32 mouse cellular contexts compared by ENCODE assay signal in the genomic region with DNA sequence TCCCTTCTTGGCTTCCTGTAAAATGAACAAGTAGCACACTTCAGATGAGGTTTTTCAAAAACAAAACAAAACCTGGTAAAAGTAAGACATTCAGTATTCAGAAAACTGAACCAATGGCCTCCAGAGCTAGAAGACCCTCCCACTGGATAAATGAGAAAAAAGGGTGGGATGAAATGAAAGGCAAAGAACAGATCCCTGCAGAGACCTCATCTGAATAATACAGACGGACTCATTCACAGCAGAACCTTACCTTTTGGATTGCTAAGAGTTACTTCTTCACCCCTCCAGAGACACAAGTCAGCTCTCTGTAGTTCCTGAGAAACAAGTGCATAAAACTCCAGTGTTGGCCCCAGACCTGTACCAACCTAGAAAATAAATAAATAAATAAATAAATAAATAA. TPM values are rescaled to one million over a fixed set of nuclear protein-coding genes. Genes with fewer than 3 reads are reported as not detected.
"Had no signal": no experiment of that assay in that cellular context is flagged by ENCODE, and none has a peak within 500 bp of the region (broad histone marks: within the 10 kb centered on the region; RNA-seq: fewer than 3 reads in every experiment).

No protein-coding gene starts in this region.

- H3K9ac ChIP-seq: limb, embryonic 12.5 days; limb, embryonic 13.5 days; limb, embryonic 15.5 days; liver, embryonic 12.5 days; liver, embryonic 13.5 days; liver, embryonic 14.5 days; liver, embryonic 15.5 days; liver, postnatal 0 days; lung, embryonic 14.5 days; lung, embryonic 15.5 days; midbrain, embryonic 12.5 days; midbrain, embryonic 13.5 days; midbrain, embryonic 15.5 days had no signal

- H3K4me1 ChIP-seq: limb, embryonic 10.5 days; limb, embryonic 12.5 days; limb, embryonic 13.5 days; limb, embryonic 15.5 days; liver, embryonic 12.5 days; liver, embryonic 13.5 days; liver, embryonic 15.5 days; lung, embryonic 15.5 days; midbrain, embryonic 10.5 days; midbrain, embryonic 12.5 days; midbrain, embryonic 13.5 days; midbrain, embryonic 15.5 days had no signal

- ATAC-seq: liver, embryonic 12.5 days; liver, postnatal 0 days; lung, postnatal 0 days; midbrain, embryonic 13.5 days; midbrain, embryonic 15.5 days; midbrain, embryonic 16.5 days had no signal

- H3K4me2 ChIP-seq: limb, embryonic 12.5 days; limb, embryonic 13.5 days; limb, embryonic 15.5 days; liver, embryonic 11.5 days; liver, embryonic 12.5 days; liver, embryonic 13.5 days; liver, embryonic 15.5 days; lung, embryonic 14.5 days; lung, embryonic 15.5 days; midbrain, embryonic 11.5 days; midbrain, embryonic 12.5 days; midbrain, embryonic 13.5 days; midbrain, embryonic 15.5 days had no signal

- H3K27ac ChIP-seq: limb, embryonic 10.5 days; limb, embryonic 12.5 days; limb, embryonic 13.5 days; limb, embryonic 15.5 days; liver, embryonic 12.5 days; liver, embryonic 13.5 days; liver, embryonic 14.5 days; liver, embryonic 15.5 days; lung, embryonic 15.5 days; macrophage; midbrain, embryonic 10.5 days; midbrain, embryonic 12.5 days; midbrain, embryonic 13.5 days; midbrain, embryonic 15.5 days had no signal

- H3K27me3 ChIP-seq: limb, embryonic 12.5 days; limb, embryonic 13.5 days; limb, embryonic 15.5 days; liver, embryonic 12.5 days; liver, embryonic 13.5 days; liver, embryonic 15.5 days; lung, embryonic 15.5 days; megakaryocyte, embryonic 14.5 days; midbrain, embryonic 12.5 days; midbrain, embryonic 13.5 days; midbrain, embryonic 15.5 days had no signal

- H3K9me3 ChIP-seq: limb, embryonic 10.5 days; limb, embryonic 12.5 days; limb, embryonic 13.5 days; limb, embryonic 15.5 days; liver, embryonic 12.5 days; liver, embryonic 13.5 days; liver, embryonic 15.5 days; lung, embryonic 15.5 days; megakaryocyte, embryonic 14.5 days; midbrain, embryonic 10.5 days; midbrain, embryonic 12.5 days; midbrain, embryonic 13.5 days; midbrain, embryonic 15.5 days had no signal

- DNase-seq: left cerebral cortex, postnatal 4 days; liver; liver, embryonic 13.5 days; liver, postnatal 0 days; lung, adult 18-20 months; lung, adult 2 months; lung, embryonic 14.5 days; lung, postnatal 10 days; lung, postnatal 14 days; lung, postnatal 36 days; lung, postnatal 4 days; midbrain, embryonic 14.5 days had no signal

- H3K4me3 ChIP-seq: limb, embryonic 10.5 days; limb, embryonic 12.5 days; limb, embryonic 13.5 days; limb, embryonic 15.5 days; liver, embryonic 12.5 days; liver, embryonic 13.5 days; liver, embryonic 15.5 days; lung, embryonic 15.5 days; megakaryocyte, embryonic 14.5 days; midbrain, embryonic 10.5 days; midbrain, embryonic 12.5 days; midbrain, embryonic 13.5 days; midbrain, embryonic 15.5 days; myocyte had no signal

RNA-seq across cellular contexts. Expression of a gene that starts 35.7 kb away (rescaled TPM):
- polyA plus RNA-seq: liver, adult 2 months; liver, postnatal 0 days had no signal
